Mouse (Mus musculus) midbrain, embryonic 16.5 days (tissue): ENCODE data around the gene Gm4027. TPM values are rescaled to one million over a fixed set of nuclear protein-coding genes. Genes with fewer than 3 reads are reported as not detected.
"Not testable (repeated sequence)": the region's sequence is repeated elsewhere in the genome, so short reads cannot be mapped to it uniquely, and the experiment has no call there.

Experiments
- ATAC-seq: fragments of 200-750 bp; cut with Nextera tagmentation; 2 replicates; pipeline ENCODE4 v1.8.0; 2017; ENCODE audit warnings: moderate TSS enrichment
- H3K27ac ChIP-seq: fragments of 300-500 bp; sonication (generic); 2 replicates; pipeline ENCODE4 v1.5.1; 2014; ENCODE audit warnings: mild to moderate bottlenecking, low read length, mixed read lengths
- H3K27me3 ChIP-seq: fragments of 300-500 bp; sonication (generic); 2 replicates; pipeline ENCODE4 v1.6.1; 2014; ENCODE audit warnings: low read depth, low read length, mixed read lengths; ENCODE audit not compliant: control insufficient read depth, insufficient read depth
- H3K36me3 ChIP-seq: fragments of 300-500 bp; sonication (generic); 2 replicates; pipeline ENCODE4 v1.6.1; 2014; ENCODE audit warnings: mild to moderate bottlenecking, low read length, moderate library complexity, mixed read lengths; ENCODE audit not compliant: control insufficient read depth, insufficient read depth
- H3K4me1 ChIP-seq: fragments of 300-500 bp; sonication (generic); 2 replicates; pipeline ENCODE4 v1.6.1; 2014; ENCODE audit warnings: mild to moderate bottlenecking, low read length, mixed read lengths; ENCODE audit not compliant: control insufficient read depth, insufficient read depth
- H3K4me2 ChIP-seq: fragments of 300-500 bp; sonication (generic); 2 replicates; pipeline ENCODE4 v1.6.1; 2014; ENCODE audit warnings: mild to moderate bottlenecking, low read length, mixed read lengths
- H3K4me3 ChIP-seq: fragments of 300-500 bp; sonication (generic); 2 replicates; pipeline ENCODE4 v1.5.1; 2014; ENCODE audit warnings: low read depth, mild to moderate bottlenecking, low read length, moderate library complexity, mixed read lengths
- H3K9ac ChIP-seq: fragments of 300-500 bp; sonication (generic); 2 replicates; pipeline ENCODE4 v1.6.1; 2014; ENCODE audit warnings: low read depth, low read length, mixed read lengths
- H3K9me3 ChIP-seq: fragments of 300-500 bp; sonication (generic); replicated peaks from 2 replicates; pipeline ENCODE4 v1.6.1; 2014; ENCODE audit warnings: mild to moderate bottlenecking, low read length, mixed read lengths; ENCODE audit not compliant: control insufficient read depth, poor library complexity, severe bottlenecking
- WGBS: fragments of 180-500 bp; shearing (Covaris S2); extraction: QIAGEN DNeasy Blood & Tissue Kit; methylation state at CpG from one replicate; pipeline ENCODE4 v1.1.7; 2014; 5-methylcytosine and 5-hydroxymethylcytosine counted together
- polyA plus RNA-seq: library from polyadenylated mRNA; unstranded; fragments of >200 nt; fragmentation: Nextera tagmentation; extraction: Ambion mirVana; gene quantifications from 2 replicates; pipeline ENCODE4 v1.2.1, GENCODE M21; 2015

Gene Gm4027
- not detected in 2 replicates for polyA plus RNA-seq

DNA sequence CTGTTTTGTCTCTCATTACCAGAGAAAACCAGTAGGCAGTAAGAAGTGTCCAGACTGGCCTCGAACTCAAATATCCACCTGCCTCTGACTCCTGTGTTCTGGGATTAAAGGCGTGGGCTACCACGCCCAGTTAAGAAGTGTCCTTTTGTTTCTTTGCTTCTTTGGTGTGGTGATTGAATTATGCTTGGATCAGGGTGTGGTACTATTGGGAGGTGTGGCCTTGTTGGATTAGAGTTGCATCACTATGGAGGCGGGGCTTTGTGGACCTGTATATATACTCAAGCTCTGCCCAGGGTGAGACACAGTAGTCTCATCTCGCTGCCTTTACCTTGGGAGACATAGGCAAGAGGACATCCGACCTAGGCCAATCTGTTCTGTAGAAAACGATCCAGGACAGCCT lies at the start of gene Gm4027:
Gene Gm4027, plus strand, starts transcription at position 301 of the 400 bp plus-strand sequence.
- H3K9me3 ChIP-seq, H3K4me1 ChIP-seq, H3K4me3 ChIP-seq, H3K27me3 ChIP-seq, H3K27ac ChIP-seq, ATAC-seq, H3K4me2 ChIP-seq, H3K9ac ChIP-seq, H3K36me3 ChIP-seq: not testable (repeated sequence)
- WGBS, result 83% methylated on average over 4 of the region's 7 CpGs

DNA sequence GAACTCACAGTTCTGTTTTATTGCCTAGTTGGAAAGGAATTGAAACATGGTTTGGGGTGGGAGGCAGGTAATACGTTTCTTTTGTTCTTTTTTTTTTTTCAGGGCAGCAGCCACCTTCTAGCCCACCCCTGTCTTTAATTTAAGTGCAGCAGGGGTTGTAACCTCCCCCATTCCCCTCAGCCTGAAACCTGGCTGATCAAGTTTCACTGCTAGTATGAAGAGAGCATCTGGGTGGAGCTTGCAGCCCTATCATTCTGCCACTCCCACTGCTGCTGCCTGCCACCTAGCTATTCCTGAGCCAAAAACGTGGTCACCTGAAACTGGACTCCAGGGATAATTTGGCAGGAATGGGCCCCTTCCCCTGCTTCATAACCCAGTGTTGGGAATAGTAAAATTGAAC lies 17.3 kb upstream of the Gm4027 start:
- H3K4me2 ChIP-seq, H3K36me3 ChIP-seq, H3K27me3 ChIP-seq, H3K9me3 ChIP-seq, H3K27ac ChIP-seq, ATAC-seq, H3K4me1 ChIP-seq, H3K9ac ChIP-seq, H3K4me3 ChIP-seq: not testable (repeated sequence)
- 15% methylated on average over 2 of the region's 2 CpGs for WGBS

DNA sequence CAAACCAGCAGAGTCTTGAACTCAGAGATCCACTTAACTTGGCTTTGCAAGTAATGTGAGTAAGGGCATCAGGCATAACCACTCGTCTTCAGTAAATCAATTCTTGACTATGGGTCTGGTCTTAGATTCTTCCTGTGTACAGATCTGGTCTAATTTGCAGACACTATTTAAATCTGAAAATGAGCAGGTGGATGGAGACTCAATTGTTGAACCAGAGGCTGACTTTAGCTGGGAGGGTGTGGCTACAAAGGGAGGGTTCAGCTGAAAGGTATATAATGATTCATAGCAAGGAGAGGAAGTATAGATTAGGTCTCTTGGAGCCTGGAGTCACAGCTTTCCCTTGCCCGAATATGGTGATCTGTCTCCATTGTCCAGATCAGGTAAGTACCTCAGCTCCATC lies 16.3 kb upstream of the Gm4027 start, which contains the start of gene Oog1:
Gene Oog1, plus strand, starts transcription at position 301 of the 400 bp plus-strand sequence.
- not testable (repeated sequence) for H3K36me3 ChIP-seq, H3K9ac ChIP-seq, H3K4me1 ChIP-seq, ATAC-seq, H3K4me3 ChIP-seq, H3K9me3 ChIP-seq, H3K27me3 ChIP-seq, H3K27ac ChIP-seq, H3K4me2 ChIP-seq
- WGBS, result 75% methylated on average over 1 of the region's 2 CpGs

DNA sequence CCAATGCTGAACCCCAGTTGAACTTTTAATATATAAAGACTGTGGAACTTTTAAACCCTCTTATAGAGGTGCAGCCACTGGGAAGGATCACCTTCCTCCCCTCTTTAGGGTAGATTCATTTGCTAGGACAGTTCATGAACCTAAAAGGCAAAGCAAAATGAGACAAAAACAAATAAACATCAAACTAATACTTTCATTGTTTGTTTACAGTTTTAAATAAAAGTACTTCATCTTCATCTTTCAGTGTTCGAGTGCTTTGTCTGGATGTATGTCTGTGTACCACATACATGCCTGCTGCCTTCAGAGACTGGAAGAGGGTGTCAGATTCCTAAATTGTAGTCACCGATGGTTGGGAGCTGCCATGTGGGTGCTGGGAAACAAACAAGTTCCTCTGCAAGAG lies 25.9 kb downstream of the Gm4027 start, which contains the start of gene Gm16381:
Gene Gm16381, minus strand, starts transcription at position 101 of the 400 bp plus-strand sequence.
- H3K27ac ChIP-seq, H3K9me3 ChIP-seq, H3K4me3 ChIP-seq, H3K4me2 ChIP-seq, H3K27me3 ChIP-seq, H3K36me3 ChIP-seq, H3K9ac ChIP-seq, H3K4me1 ChIP-seq, ATAC-seq: not testable (repeated sequence)
- 74% methylated on average over 1 of the region's 2 CpGs for WGBS

DNA sequence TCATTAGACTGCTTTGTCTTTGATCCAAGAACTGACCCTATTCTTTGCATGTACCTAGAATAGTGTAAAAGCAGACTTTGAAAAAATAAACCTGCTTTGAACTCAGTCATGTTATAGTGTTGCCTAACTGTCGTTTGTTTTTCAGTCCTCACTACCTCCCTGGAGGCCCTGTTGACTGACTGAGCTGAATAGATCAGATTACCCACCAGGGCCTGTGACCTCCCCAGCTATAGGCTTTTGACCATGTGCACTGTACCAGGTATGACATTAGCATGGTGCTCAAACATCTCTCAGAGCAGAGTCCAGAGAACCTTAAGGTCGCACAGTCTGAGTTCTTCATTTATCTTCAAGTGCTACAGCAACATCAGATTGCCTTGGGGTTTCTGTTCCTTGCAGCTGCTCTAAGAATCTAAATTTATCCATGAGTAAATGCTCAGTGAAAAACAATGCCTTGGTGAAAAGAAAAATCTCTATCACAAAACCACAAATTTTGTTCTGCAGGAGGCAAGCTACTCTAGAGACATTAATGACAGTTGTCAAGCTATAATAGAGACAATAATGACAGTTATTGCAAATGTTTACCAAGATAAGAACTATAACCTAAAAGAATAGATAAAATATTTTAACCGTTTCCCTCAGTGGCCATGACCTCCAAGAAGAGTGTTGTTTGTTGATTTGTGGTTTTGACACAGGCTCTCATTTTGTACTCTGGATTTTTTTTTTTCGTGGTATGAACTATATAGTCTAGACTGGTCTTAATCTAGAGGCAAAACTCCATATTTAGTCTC lies 34.4 kb downstream of the Gm4027 start:
- WGBS, result 73% methylated on average over 2 of the region's 4 CpGs
- not testable (repeated sequence) for H3K9ac ChIP-seq, H3K27me3 ChIP-seq, H3K4me1 ChIP-seq, H3K9me3 ChIP-seq, H3K4me3 ChIP-seq, H3K36me3 ChIP-seq, ATAC-seq, H3K4me2 ChIP-seq, H3K27ac ChIP-seq

Other genes starting within 250 kb of the Gm4027 start
- 72.8 and 75.0 TPM in 2 replicates for gene Sptlc2, start 230.5 kb upstream of the Gm4027 start, polyA plus RNA-seq
- gene Slirp, start 175.0 kb upstream of the Gm4027 start, polyA plus RNA-seq, result 195 and 209 TPM in 2 replicates
- gene Alkbh1, start 174.9 kb upstream of the Gm4027 start, polyA plus RNA-seq, result 40.7 and 41.8 TPM in 2 replicates
- gene Snw1, start 146.6 kb upstream of the Gm4027 start, polyA plus RNA-seq, result 93.1 and 103 TPM in 2 replicates
- not detected in 2 replicates for gene Gm5788, start 124.1 kb upstream of the Gm4027 start, polyA plus RNA-seq
- gene Gm8300, start 104.6 kb upstream of the Gm4027 start, polyA plus RNA-seq, result not detected in 2 replicates
- gene Oog1, start 16.2 kb upstream of the Gm4027 start, polyA plus RNA-seq, result not detected in 2 replicates
- not detected in 2 replicates for gene Gm16381, start 25.8 kb downstream of the Gm4027 start, polyA plus RNA-seq
- gene Gm21319, start 156.9 kb downstream of the Gm4027 start, polyA plus RNA-seq, result not detected in 2 replicates
- gene Gm21936, start 176.6 kb downstream of the Gm4027 start, polyA plus RNA-seq, result not detected in 2 replicates
- not detected in 2 replicates for gene BB287469, start 197.7 kb downstream of the Gm4027 start, polyA plus RNA-seq
- gene Gm2001, start 223.5 kb downstream of the Gm4027 start, polyA plus RNA-seq, result not detected in 2 replicates